Comparison of ENCODE assay signal across 20 mouse cellular contexts in genomic region chr2:25197946-25198345, GRCm38 (mm10). TPM values are rescaled to one million over a fixed set of nuclear protein-coding genes. Genes with fewer than 3 reads are reported as not detected.
DNase-seq lines count a peak whose midpoint lies in the region; ATAC-seq and TF ChIP-seq lines count a peak whose summit lies in the region.
"Had no signal": no experiment of that assay in that cellular context is flagged by ENCODE, and none has a peak within 500 bp of the region (broad histone marks: within the 10 kb centered on the region; RNA-seq: fewer than 3 reads in every experiment).

No protein-coding gene starts in this region.

- no peak for TF ChIP-seq RAD21 in MEL (IDR thresholded peaks at IDR 0.05; ENCODE audit: low read depth, low read length)

- no peak for TF ChIP-seq CTCF in layer of hippocampus, adult 2 months (conservative IDR thresholded peaks at IDR 0.05)
- TF ChIP-seq CTCF in MEL (IDR thresholded peaks at IDR 0.05 in 2 of 3, conservative IDR thresholded peaks at IDR 0.05 in 1 of 3; ENCODE audit: control insufficient read depth in 1 of 3, insufficient read depth in 1 of 3, low read depth in 2 of 3, low read length in 3 of 3, poor library complexity in 1 of 3, severe bottlenecking in 1 of 3), result no peak

- H3K9ac ChIP-seq in heart, embryonic 12.5 days, result no peak overlapping the region
- H3K9ac ChIP-seq in MEL (ENCODE audit: control insufficient read depth, low read depth, low read length, poor library complexity, severe bottlenecking), result no peak overlapping the region
- H3K9ac ChIP-seq in forebrain, embryonic 11.5 days (ENCODE audit: low read length), result no peak overlapping the region
- H3K9ac ChIP-seq: forebrain, embryonic 15.5 days; neural tube, embryonic 12.5 days had no signal

- H3K4me3 ChIP-seq in heart, embryonic 12.5 days, result no peak overlapping the region
- no peak overlapping the region for H3K4me3 ChIP-seq in layer of hippocampus, adult 2 months
- no peak overlapping the region for H3K4me3 ChIP-seq in MEL (ENCODE audit: control insufficient read depth in 1 of 2, insufficient read depth in 1 of 2, low read depth in 2 of 2, low read length in 2 of 2)
- H3K4me3 ChIP-seq in limb, embryonic 10.5 days, result no peak overlapping the region
- no peak overlapping the region for H3K4me3 ChIP-seq in forebrain, embryonic 10.5 days
- no peak overlapping the region for H3K4me3 ChIP-seq in forebrain, embryonic 11.5 days (ENCODE audit: low read depth, low read length)
- H3K4me3 ChIP-seq: forebrain, embryonic 15.5 days; neural tube, embryonic 12.5 days had no signal

- H3K27me3 ChIP-seq in heart, embryonic 12.5 days (replicated peaks), result peaks cover 17% of the 10 kb centered on the region
- no peaks in the 10 kb centered on the region for H3K27me3 ChIP-seq in MEL (ENCODE audit: control insufficient read depth in 1 of 2, insufficient read depth in 2 of 2, low read length in 2 of 2)
- H3K27me3 ChIP-seq in limb, embryonic 10.5 days (ENCODE audit: low read depth, poor library complexity, severe bottlenecking), result peaks cover 41% of the 10 kb centered on the region
- H3K27me3 ChIP-seq in forebrain, embryonic 10.5 days (ENCODE audit: poor library complexity, severe bottlenecking), result peaks cover 45% of the 10 kb centered on the region
- peaks cover 23% of the 10 kb centered on the region for H3K27me3 ChIP-seq in forebrain, embryonic 11.5 days (ENCODE audit: control insufficient read depth, insufficient read depth, low read length)

- TF ChIP-seq EP300 in MEL (IDR thresholded peaks at IDR 0.05; ENCODE audit: low read depth in 1 of 2, low read length in 2 of 2), result no peak

- no peak for TF ChIP-seq POLR2A in MEL (IDR thresholded peaks at IDR 0.05; ENCODE audit: control insufficient read depth in 1 of 2, insufficient read depth in 1 of 2, low read depth in 1 of 2, low read length in 2 of 2, poor library complexity in 1 of 2)

- peaks cover 42% of the 10 kb centered on the region for H3K4me1 ChIP-seq in heart, embryonic 12.5 days (replicated peaks)
- H3K4me1 ChIP-seq in MEL (ENCODE audit: control insufficient read depth in 1 of 2, insufficient read depth in 2 of 2, low read length in 2 of 2), result peaks cover 6 to 33% of the 10 kb centered on the region in 2 experiments
- peaks cover 45% of the 10 kb centered on the region for H3K4me1 ChIP-seq in limb, embryonic 10.5 days
- peaks cover 44% of the 10 kb centered on the region for H3K4me1 ChIP-seq in forebrain, embryonic 10.5 days
- no peaks in the 10 kb centered on the region; the same call in 1 of the 2 replicates for H3K4me1 ChIP-seq in forebrain, embryonic 11.5 days (replicated peaks; ENCODE audit: control insufficient read depth, insufficient read depth, low read length)

- ATAC-seq in heart, embryonic 12.5 days (ENCODE audit: insufficient number of reproducible peaks, low FRiP score), result no peak
- ATAC-seq in forebrain, embryonic 11.5 days (replicated peaks; ENCODE audit: low FRiP score), result no peak
- ATAC-seq: forebrain, embryonic 15.5 days; midbrain, embryonic 16.5 days had no signal

- H3K79me2 ChIP-seq in MEL (ENCODE audit: control insufficient read depth, insufficient read depth, low read length, poor library complexity), result peaks cover 21% of the 10 kb centered on the region

- no peak for DNase-seq in heart, adult 9 months (ENCODE audit: low spot score in 2 of 2)
- no peak for DNase-seq in layer of hippocampus, adult 2 months (ENCODE audit: low spot score in 2 of 2)
- DNase-seq in layer of hippocampus, postnatal 10 days (ENCODE audit: low spot score in 2 of 2), result no peak
- DNase-seq in MEL (ENCODE audit: low read depth, low spot score), result no peak
- DNase-seq in limb, embryonic 10.5 days (ENCODE audit: low spot score), result no peak
- DNase-seq in forebrain, embryonic 10.5 days (ENCODE audit: extremely low spot score, low spot score), result no peak
- no peak for DNase-seq in forebrain, embryonic 11.5 days (ENCODE audit: low spot score)
- DNase-seq: adrenal gland, adult 8-10 months; B cell, adult 2 months; cerebellum, adult 8-10 months; right cerebral cortex, postnatal 25 days had no signal

- H3K36me3 ChIP-seq in heart, embryonic 12.5 days, result peaks cover 43% of the 10 kb centered on the region
- peaks cover 2 to 18% of the 10 kb centered on the region in 2 experiments; a peak in 2 of 4 replicates for H3K36me3 ChIP-seq in MEL (ENCODE audit: control insufficient read depth in 1 of 2, insufficient read depth in 2 of 2, low read length in 2 of 2)
- H3K36me3 ChIP-seq in limb, embryonic 10.5 days, result peaks cover 52% of the 10 kb centered on the region
- peaks cover 51% of the 10 kb centered on the region for H3K36me3 ChIP-seq in forebrain, embryonic 10.5 days (replicated peaks)
- peaks cover 15% of the 10 kb centered on the region for H3K36me3 ChIP-seq in forebrain, embryonic 11.5 days (ENCODE audit: control insufficient read depth, insufficient read depth, low read length)

- H3K9me3 ChIP-seq in heart, embryonic 12.5 days (replicated peaks), result no peaks in the 10 kb centered on the region
- H3K9me3 ChIP-seq in MEL (replicated peaks; ENCODE audit: insufficient read depth, low read length), result no peaks in the 10 kb centered on the region
- H3K9me3 ChIP-seq in limb, embryonic 10.5 days (replicated peaks), result no peaks in the 10 kb centered on the region
- no peaks in the 10 kb centered on the region for H3K9me3 ChIP-seq in forebrain, embryonic 10.5 days
- H3K9me3 ChIP-seq in forebrain, embryonic 11.5 days (ENCODE audit: control insufficient read depth, low read length), result no peaks in the 10 kb centered on the region
- H3K9me3 ChIP-seq: forebrain, embryonic 15.5 days; neural tube, embryonic 12.5 days had no signal

- H3K4me2 ChIP-seq in heart, embryonic 12.5 days, result no peak overlapping the region
- no peak overlapping the region for H3K4me2 ChIP-seq in forebrain, embryonic 11.5 days (ENCODE audit: low read depth, low read length, severe bottlenecking)
- H3K4me2 ChIP-seq: forebrain, embryonic 15.5 days; neural tube, embryonic 12.5 days had no signal

- peak overlapping the region; percentile 49; the same call in 1 of the 2 replicates for H3K27ac ChIP-seq in heart, embryonic 12.5 days (ENCODE audit: poor library complexity, severe bottlenecking)
- peak overlapping the region; percentile 39; the same call in 1 of the 2 replicates for H3K27ac ChIP-seq in layer of hippocampus, adult 2 months
- 0 out of 2 replicates have a peak overlapping the region, but pooled peaks have one; percentile 96 for H3K27ac ChIP-seq in MEL (ENCODE audit: control insufficient read depth, low read depth, low read length)
- H3K27ac ChIP-seq in limb, embryonic 10.5 days, result 0 out of 2 replicates have a peak overlapping the region, but pooled peaks have one; percentile 3
- no peak overlapping the region for H3K27ac ChIP-seq in forebrain, embryonic 10.5 days
- no peak overlapping the region for H3K27ac ChIP-seq in forebrain, embryonic 11.5 days (ENCODE audit: low read depth, low read length)
- H3K27ac ChIP-seq: forebrain, embryonic 15.5 days; neural tube, embryonic 12.5 days had no signal

RNA-seq across cellular contexts. Expression of gene Tor4a, which starts 1.3 kb away (rescaled TPM):
- 6.6 and 7.0 TPM in 2 replicates for polyA plus RNA-seq in heart, embryonic 12.5 days (2016; fragmentation: Nextera tagmentation; extraction: Ambion mirVana)
- total RNA-seq in layer of hippocampus, adult 2 months (2021), result 1 to 10 TPM; 2.2 to 3.0 TPM
- total RNA-seq in layer of hippocampus, postnatal 10 days (2021), result 1 to 10 TPM; 1.8 to 2.4 TPM
- total RNA-seq in MEL (2012; rRNA removed), result 7.6 and 9.1 TPM in 2 replicates
- polyA plus RNA-seq in MEL (2012; ENCODE audit: insufficient read depth in 1 of 2, insufficient read length in 2 of 2, low read depth in 1 of 2, low replicate concordance in 2 of 2, missing spikeins in 1 of 2), result 10 to 100 TPM in 1 of 2 experiments, not detected in 1; 13.7 TPM
- 3.2 TPM in 2 replicates for polyA plus RNA-seq in limb, embryonic 10.5 days (2016; fragmentation: Nextera tagmentation; extraction: Ambion mirVana)
- 1.3 and 1.5 TPM in 2 replicates for polyA plus RNA-seq in forebrain, embryonic 10.5 days (2016; fragmentation: Nextera tagmentation; extraction: Ambion mirVana)
- 1.3 and 1.5 TPM in 2 replicates for polyA plus RNA-seq in forebrain, embryonic 11.5 days (2014; fragmentation: Nextera tagmentation; extraction: Ambion mirVana)

RNA-seq across cellular contexts. Expression of gene Nelfb, which starts 13.3 kb away (rescaled TPM):
- 73.3 and 74.4 TPM in 2 replicates for polyA plus RNA-seq in heart, embryonic 12.5 days (2016; fragmentation: Nextera tagmentation; extraction: Ambion mirVana)
- 10 to 100 TPM; 57.0 to 58.5 TPM for total RNA-seq in layer of hippocampus, adult 2 months (2021)
- 10 to 100 TPM; 50.6 to 59.3 TPM for total RNA-seq in layer of hippocampus, postnatal 10 days (2021)
- 62.9 and 63.1 TPM in 2 replicates for total RNA-seq in MEL (2012; rRNA removed)
- 10 to 100 TPM in 1 of 2 experiments, not detected in 1; 83.5 TPM for polyA plus RNA-seq in MEL (2012; ENCODE audit: insufficient read depth in 1 of 2, insufficient read length in 2 of 2, low read depth in 1 of 2, low replicate concordance in 2 of 2, missing spikeins in 1 of 2)
- 129 and 137 TPM in 2 replicates for polyA plus RNA-seq in limb, embryonic 10.5 days (2016; fragmentation: Nextera tagmentation; extraction: Ambion mirVana)
- 128 and 130 TPM in 2 replicates for polyA plus RNA-seq in forebrain, embryonic 10.5 days (2016; fragmentation: Nextera tagmentation; extraction: Ambion mirVana)
- polyA plus RNA-seq in forebrain, embryonic 11.5 days (2014; fragmentation: Nextera tagmentation; extraction: Ambion mirVana), result 110 TPM in 2 replicates

RNA-seq across cellular contexts. Expression of gene Stpg3, which starts 16.5 kb away (rescaled TPM):
- polyA plus RNA-seq in heart, embryonic 12.5 days (2016; fragmentation: Nextera tagmentation; extraction: Ambion mirVana), result not detected in 2 replicates
- total RNA-seq in layer of hippocampus, adult 2 months (2021), result under 1 TPM in 1 of 2 experiments, not detected in 1; 0.33 TPM
- not detected for total RNA-seq in layer of hippocampus, postnatal 10 days (2021)
- total RNA-seq in MEL (2012; rRNA removed), result not detected in 2 replicates
- under 1 TPM in 1 of 2 experiments, not detected in 1; 0.07 TPM for polyA plus RNA-seq in MEL (2012; ENCODE audit: insufficient read depth in 1 of 2, insufficient read length in 2 of 2, low read depth in 1 of 2, low replicate concordance in 2 of 2, missing spikeins in 1 of 2)
- 0.14 TPM in 1 of 2 replicates, not detected in the other for polyA plus RNA-seq in limb, embryonic 10.5 days (2016; fragmentation: Nextera tagmentation; extraction: Ambion mirVana)
- not detected in 2 replicates for polyA plus RNA-seq in forebrain, embryonic 10.5 days (2016; fragmentation: Nextera tagmentation; extraction: Ambion mirVana)
- polyA plus RNA-seq in forebrain, embryonic 11.5 days (2014; fragmentation: Nextera tagmentation; extraction: Ambion mirVana), result not detected in 2 replicates
- total RNA-seq: adrenal gland, adult 8-10 months; heart, adult 18-20 months; left cerebral cortex, postnatal 10 days; liver, adult 2 months had no signal
- polyA plus RNA-seq: forebrain, embryonic 15.5 days; liver, adult 2 months; midbrain, embryonic 16.5 days; neural tube, embryonic 12.5 days; thymus, postnatal 0 days had no signal

RNA-seq across cellular contexts. Expression of gene Nrarp, which starts 17.4 kb away (rescaled TPM):
- polyA plus RNA-seq in heart, embryonic 12.5 days (2016; fragmentation: Nextera tagmentation; extraction: Ambion mirVana), result 10.8 and 12.8 TPM in 2 replicates
- 10 to 100 TPM; 21.3 to 21.9 TPM for total RNA-seq in layer of hippocampus, adult 2 months (2021)
- 10 to 100 TPM; 43.0 to 50.3 TPM for total RNA-seq in layer of hippocampus, postnatal 10 days (2021)
- 6.3 and 6.5 TPM in 2 replicates for total RNA-seq in MEL (2012; rRNA removed)
- polyA plus RNA-seq in MEL (2012; ENCODE audit: insufficient read depth in 1 of 2, insufficient read length in 2 of 2, low read depth in 1 of 2, low replicate concordance in 2 of 2, missing spikeins in 1 of 2), result 10 to 100 TPM in 1 of 2 experiments, not detected in 1; 12.3 TPM
- polyA plus RNA-seq in limb, embryonic 10.5 days (2016; fragmentation: Nextera tagmentation; extraction: Ambion mirVana), result 7.9 and 10.3 TPM in 2 replicates
- polyA plus RNA-seq in forebrain, embryonic 10.5 days (2016; fragmentation: Nextera tagmentation; extraction: Ambion mirVana), result 37.4 and 40.7 TPM in 2 replicates
- 63.6 and 72.1 TPM in 2 replicates for polyA plus RNA-seq in forebrain, embryonic 11.5 days (2014; fragmentation: Nextera tagmentation; extraction: Ambion mirVana)

RNA-seq across cellular contexts. Expression of gene Fam166a, which starts 20.6 kb away (rescaled TPM):
- polyA plus RNA-seq in heart, embryonic 12.5 days (2016; fragmentation: Nextera tagmentation; extraction: Ambion mirVana), result not detected in 2 replicates
- not detected for total RNA-seq in layer of hippocampus, adult 2 months (2021)
- not detected for total RNA-seq in layer of hippocampus, postnatal 10 days (2021)
- total RNA-seq in MEL (2012; rRNA removed), result 1.1 TPM in 1 of 2 replicates, not detected in the other
- polyA plus RNA-seq in MEL (2012; ENCODE audit: insufficient read depth in 1 of 2, insufficient read length in 2 of 2, low read depth in 1 of 2, low replicate concordance in 2 of 2, missing spikeins in 1 of 2), result 10 to 100 TPM in 1 of 2 experiments, not detected in 1; 15.6 TPM
- polyA plus RNA-seq in limb, embryonic 10.5 days (2016; fragmentation: Nextera tagmentation; extraction: Ambion mirVana), result 1.0 TPM in 1 of 2 replicates, not detected in the other
- 0.67 and 0.80 TPM in 2 replicates for polyA plus RNA-seq in forebrain, embryonic 10.5 days (2016; fragmentation: Nextera tagmentation; extraction: Ambion mirVana)
- 0.88 and 1.3 TPM in 2 replicates for polyA plus RNA-seq in forebrain, embryonic 11.5 days (2014; fragmentation: Nextera tagmentation; extraction: Ambion mirVana)
- total RNA-seq: heart, adult 18-20 months; left cerebral cortex, postnatal 10 days; liver, adult 2 months; megakaryocyte progenitor cell, adult 5-6 weeks had no signal
- polyA plus RNA-seq: forebrain, embryonic 15.5 days; neural tube, embryonic 12.5 days had no signal

Comparison
In these comparisons a context has a peak if more than half of its experiments do, and no peak if none do; other contexts are left out.
1. H3K27ac ChIP-seq: peak in heart, embryonic 12.5 days (single experiment), layer of hippocampus, adult 2 months (single experiment), MEL (single experiment) and limb, embryonic 10.5 days (single experiment); none in forebrain, embryonic 10.5 days (single experiment) and forebrain, embryonic 11.5 days (single experiment).